Mouse (Mus musculus) cerebellum, adult 9-11 months (tissue): ENCODE results near the gene Ndufa4.
"Not testable (repeated sequence)": the region's sequence is repeated elsewhere in the genome, so short reads cannot be mapped to it uniquely, and the experiment has no call there.

Experiments used
- DNase-seq: peaks from one replicate; pipeline ENCODE4 v3.0.0; 2022

Ndufa4 gene

GRCm38 (mm10) chr6:11907269-11908032 lies at the start of gene Ndufa4, which contains the start of gene Phf14:
TSS of gene Ndufa4 (minus strand) at chr6:11907497.
TSS of gene Phf14 (plus strand) at chr6:11907809.
- peak; percentile 95 for DNase-seq

GRCm38 (mm10) chr6:11948100-11948499 lies 40.8 kb upstream of the Ndufa4 start:
- DNase-seq, result no peak

GRCm38 (mm10) chr6:11942089-11942488 lies 34.8 kb upstream of the Ndufa4 start:
- DNase-seq, result no peak

DNA sequence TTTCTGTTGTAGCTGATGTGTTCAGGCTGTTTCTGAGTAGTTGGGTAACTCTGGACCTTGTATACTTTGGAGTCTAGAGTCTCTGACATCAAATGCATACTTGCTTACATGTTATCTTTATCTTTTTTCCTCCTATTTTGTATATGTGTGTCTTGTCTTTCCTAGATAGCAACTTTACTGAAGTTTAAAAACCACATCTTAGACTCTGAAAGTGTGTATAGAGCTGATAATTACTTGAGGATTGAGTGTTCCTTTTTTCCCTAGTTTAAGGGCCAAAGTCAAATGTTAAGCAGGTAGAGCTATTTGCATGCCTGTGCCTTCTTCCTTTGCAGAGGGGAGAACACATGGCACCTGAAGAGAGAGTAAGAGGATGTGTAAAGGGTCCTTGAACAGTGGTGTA lies 33.6 kb upstream of the Ndufa4 start:
- DNase-seq, result no peak

GRCm38 (mm10) chr6:11933403-11933802 lies 26.1 kb upstream of the Ndufa4 start:
- DNase-seq, result no peak

DNA sequence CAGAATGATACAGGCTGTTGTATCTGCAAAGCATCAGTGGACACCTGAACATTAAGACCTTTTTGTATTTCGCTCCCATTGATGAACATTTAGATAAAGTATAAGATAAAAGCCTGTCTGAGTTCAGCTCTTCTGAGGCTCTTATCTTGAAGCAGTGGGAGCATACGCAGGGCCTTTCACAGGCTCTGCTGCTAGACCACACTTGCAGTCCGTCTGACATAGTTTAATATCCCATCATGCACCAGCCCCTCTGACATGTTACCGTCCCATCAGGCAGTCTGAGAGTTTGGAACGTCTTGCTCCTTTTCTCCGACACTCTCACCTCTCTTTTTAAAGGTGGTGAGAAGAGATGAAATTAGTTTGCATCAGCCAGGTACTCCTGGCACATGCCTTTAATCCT lies 20.2 kb upstream of the Ndufa4 start:
- DNase-seq, result peak; percentile 12

- DNase-seq, result peak; percentile 42
Measured at GRCm38 (mm10) chr6:11926082-11926595, 18.8 kb upstream of the Ndufa4 start.

DNA sequence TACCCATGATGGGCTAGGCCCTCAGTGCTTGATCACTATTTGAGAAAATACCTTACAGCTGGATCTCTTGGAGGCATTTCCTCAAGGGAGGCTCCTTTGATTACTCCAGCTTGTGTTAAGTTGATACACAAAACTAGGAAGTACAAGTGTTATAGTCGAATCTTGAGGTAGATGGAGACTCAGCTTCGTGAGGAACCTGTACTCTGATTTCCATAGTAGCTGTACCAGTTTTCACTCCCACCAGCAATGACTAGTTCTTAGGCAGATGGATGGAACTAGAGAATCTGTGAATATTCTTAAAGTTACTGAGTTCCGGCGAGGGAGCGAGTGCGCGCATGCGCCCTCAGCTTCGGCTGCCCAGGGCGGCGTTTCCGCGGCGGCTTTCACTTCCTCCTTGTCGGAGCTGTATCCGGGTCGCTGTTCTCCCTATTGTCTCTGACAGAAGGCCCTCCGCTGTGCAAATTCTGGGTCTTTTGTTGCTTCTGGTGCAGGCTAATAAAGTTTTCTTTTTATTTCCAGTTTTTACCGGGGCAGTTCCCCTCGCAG lies 18.3 kb upstream of the Ndufa4 start:
- peak; percentile 87 for DNase-seq

DNA sequence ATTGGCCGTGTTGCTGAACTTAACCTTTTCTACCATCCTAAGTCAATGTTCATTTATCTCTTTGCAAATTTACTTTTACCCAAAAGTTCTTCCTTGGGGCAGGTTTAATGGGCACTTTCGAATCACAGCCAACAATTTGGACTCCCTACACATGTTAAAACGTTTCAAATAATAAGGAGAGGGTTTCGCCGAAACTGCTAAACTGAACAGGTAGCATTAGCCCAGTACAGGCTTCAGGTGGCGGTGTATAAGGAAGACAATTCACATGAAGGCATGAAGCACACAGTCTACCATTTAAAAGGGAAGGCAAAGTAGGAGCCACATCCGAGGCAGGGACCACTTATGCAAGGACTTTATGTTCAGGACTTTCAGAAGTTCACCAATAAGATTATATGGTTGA lies 873 bp upstream of the Ndufa4 start:
- no peak for DNase-seq

DNA sequence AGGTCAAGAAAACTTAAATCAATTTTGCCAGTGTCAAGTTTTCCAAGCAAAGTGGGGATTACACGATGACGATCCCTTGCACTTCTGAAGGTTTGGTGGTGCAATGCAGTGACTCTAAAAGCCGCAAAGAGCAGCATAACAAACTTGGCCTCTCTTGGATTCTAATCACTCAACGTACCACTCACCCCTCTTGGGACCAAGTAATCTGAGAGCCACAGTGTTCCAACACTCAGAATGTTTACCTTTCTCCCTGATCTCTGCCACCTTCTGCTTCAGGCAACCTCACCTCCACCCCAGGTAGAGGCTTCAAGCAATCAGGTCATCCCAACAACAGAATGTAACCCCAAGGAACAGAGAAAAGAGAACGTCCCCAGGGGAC lies 418 bp downstream of the Ndufa4 start:
- DNase-seq, result no peak

DNA sequence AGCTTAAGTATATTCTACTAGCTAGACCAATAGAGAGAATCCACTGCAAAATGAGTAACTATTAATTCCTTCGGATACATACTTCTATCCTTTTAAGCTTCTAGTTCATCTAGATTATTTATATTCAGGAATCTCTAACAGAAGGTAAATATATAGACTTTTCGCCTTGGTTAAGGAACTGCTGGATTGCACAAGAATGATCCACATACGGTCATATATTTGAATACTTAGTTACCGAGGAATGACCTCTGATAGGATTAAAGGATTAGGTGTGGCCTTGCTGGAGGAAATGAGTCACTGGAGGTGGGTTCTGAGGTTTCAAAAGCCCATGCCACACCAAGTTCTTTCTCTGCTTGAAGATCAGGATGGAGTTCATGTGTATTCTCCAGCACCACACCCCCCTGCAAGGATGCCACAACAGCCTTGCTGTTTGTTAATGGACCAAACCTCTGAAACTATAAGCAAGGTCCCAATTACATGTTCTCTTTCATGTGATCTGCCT lies 6.4 kb downstream of the Ndufa4 start:
- DNase-seq, result no peak

GRCm38 (mm10) chr6:11875364-11875763 lies 31.9 kb downstream of the Ndufa4 start:
- not testable (repeated sequence) for DNase-seq
